Mouse (Mus musculus) layer of hippocampus, postnatal 14 days (tissue): Measurements from ENCODE around the gene Arid5a. TPM values are rescaled to one million over a fixed set of nuclear protein-coding genes. Genes with fewer than 3 reads are reported as not detected.
A peak's percentile ranks its signal among the peaks of the same experiment; 100 is the strongest.

Experiments used
- DNase-seq, 2 experiments: peaks; one replicate each; pipeline ENCODE4 v3.0.0; 2021 to 2022; ENCODE audit warnings: low spot score in 2 of 2, mixed read lengths in 1 of 2
- total RNA-seq, 2 experiments: library from RNA; stranded (reverse); gene quantifications; 2 replicates each; pipeline ENCODE4 v1.2.3; 2021

The Arid5a gene
- total RNA-seq, 2 experiments from 2014 or later: 17.2 to 19.9 TPM

- no peak for DNase-seq
These were observed 14.1 kb upstream of the Arid5a start for GRCm38 (mm10) chr1:36293470-36293869.

- no peak for DNase-seq
These were observed 13.1 kb upstream of the Arid5a start for GRCm38 (mm10) chr1:36294402-36294801.

- DNase-seq: no peak
These were observed 10.9 kb upstream of the Arid5a start for GRCm38 (mm10) chr1:36296466-36297149.

GRCm38 (mm10) chr1:36298107-36298506 is 9.4 kb upstream of the Arid5a start:
- no peak for DNase-seq

- DNase-seq: no peak
These were observed 8.4 kb upstream of the Arid5a start for GRCm38 (mm10) chr1:36299126-36299525.

GRCm38 (mm10) chr1:36299676-36300075 is 7.9 kb upstream of the Arid5a start:
- no peak for DNase-seq

GRCm38 (mm10) chr1:36300486-36300885 is 7.0 kb upstream of the Arid5a start:
- DNase-seq: no peak

- DNase-seq: no peak
These were observed 5.3 kb upstream of the Arid5a start for GRCm38 (mm10) chr1:36302273-36302672.

GRCm38 (mm10) chr1:36302957-36303356 is 4.6 kb upstream of the Arid5a start:
- no peak for DNase-seq

- DNase-seq: peak; percentile 68 to 83
These were observed 3.9 kb upstream of the Arid5a start for GRCm38 (mm10) chr1:36303381-36304320.

GRCm38 (mm10) chr1:36304764-36305163 is 2.8 kb upstream of the Arid5a start:
- no peak for DNase-seq

- no peak for DNase-seq
These were observed 1.4 kb upstream of the Arid5a start for GRCm38 (mm10) chr1:36306120-36306519.

- no peak for DNase-seq
These were observed 425 bp upstream of the Arid5a start for GRCm38 (mm10) chr1:36307121-36307494.

GRCm38 (mm10) chr1:36308451-36308901 is 943 bp downstream of the Arid5a start:
- no peak for DNase-seq

- DNase-seq: no peak
These were observed 1.5 kb downstream of the Arid5a start for GRCm38 (mm10) chr1:36308966-36309475.

- peak; percentile 46 to 81 for DNase-seq
These were observed 2.0 kb downstream of the Arid5a start for GRCm38 (mm10) chr1:36309498-36309901.

- DNase-seq: no peak
These were observed 7.6 kb downstream of the Arid5a start for GRCm38 (mm10) chr1:36314959-36315775.

- DNase-seq: no peak
These were observed 8.2 kb downstream of the Arid5a start for GRCm38 (mm10) chr1:36315776-36316100.

GRCm38 (mm10) chr1:36321164-36321563 is 13.6 kb downstream of the Arid5a start:
- no peak for DNase-seq

GRCm38 (mm10) chr1:36321829-36322573 is 14.5 kb downstream of the Arid5a start:
- DNase-seq: no peak

- no peak for DNase-seq
These were observed 15.5 kb downstream of the Arid5a start for GRCm38 (mm10) chr1:36323076-36323475.
